Mouse (Mus musculus) limb, embryonic 10.5 days (tissue): ENCODE data around the gene Slc26a9. TPM values are rescaled to one million over a fixed set of nuclear protein-coding genes. Genes with fewer than 3 reads are reported as not detected.

Experiments used
- DNase-seq: peaks from one replicate; pipeline ENCODE4 v3.0.0-alpha.2; 2017; ENCODE audit warnings: low spot score
- H3K27ac ChIP-seq: fragments of 300-500 bp; sonication (generic); 2 replicates; pipeline ENCODE4 v1.5.1; 2016; ENCODE audit warnings: mild to moderate bottlenecking
- H3K27me3 ChIP-seq: fragments of 300-500 bp; sonication (generic); 2 replicates; pipeline ENCODE4 v1.6.1; 2016; ENCODE audit warnings: low read depth, mild to moderate bottlenecking; ENCODE audit not compliant: poor library complexity, severe bottlenecking
- H3K36me3 ChIP-seq: fragments of 300-500 bp; sonication (generic); 2 replicates; pipeline ENCODE4 v1.6.1; 2016; ENCODE audit warnings: mild to moderate bottlenecking, moderate library complexity
- H3K4me1 ChIP-seq: fragments of 300-500 bp; sonication (generic); 2 replicates; pipeline ENCODE4 v1.6.1; 2016
- H3K4me3 ChIP-seq: fragments of 300-500 bp; sonication (generic); 2 replicates; pipeline ENCODE4 v1.5.1; 2016; ENCODE audit warnings: mild to moderate bottlenecking, moderate library complexity
- H3K9me3 ChIP-seq: fragments of 300-500 bp; sonication (generic); replicated peaks from 2 replicates; pipeline ENCODE4 v1.6.1; 2016; ENCODE audit warnings: mild to moderate bottlenecking
- WGBS: fragments of 180-500 bp; shearing (Covaris S2); methylation state at CpG from one replicate; pipeline ENCODE4 v1.1.7; 2016; 5-methylcytosine and 5-hydroxymethylcytosine counted together
- polyA plus RNA-seq: library from polyadenylated mRNA; unstranded; fragments of >200 nt; fragmentation: Nextera tagmentation; extraction: Ambion mirVana; gene quantifications from 2 replicates; pipeline ENCODE4 v1.2.1, GENCODE M21; 2016

Gene Slc26a9
- polyA plus RNA-seq, 1 experiment from 2014 or later = not detected

DNA sequence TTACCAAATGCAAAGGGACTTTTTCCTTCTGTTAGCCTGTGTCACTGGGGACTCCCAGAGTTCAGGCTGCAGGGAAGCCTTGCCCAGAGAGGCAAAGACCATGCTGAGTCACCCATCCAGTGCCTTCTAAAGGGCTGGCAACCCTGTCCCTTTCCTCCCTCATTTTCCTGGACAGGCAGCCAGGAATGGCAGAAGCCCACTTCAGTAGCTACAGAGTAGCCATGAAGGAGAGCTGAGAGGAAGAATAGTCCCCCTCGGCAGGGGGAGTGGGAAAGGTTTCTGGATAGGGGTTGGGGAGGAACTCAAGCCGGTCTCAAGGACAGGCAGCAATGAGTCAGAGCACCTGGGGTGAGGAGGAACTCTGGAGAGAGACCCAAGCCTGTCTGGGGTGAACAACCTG, 3.9 kb downstream of the Slc26a9 start:
- 68% methylated on average over 2 of the region's 2 CpGs for WGBS
- DNase-seq = no peak
- Histone ChIP-seq H3K4me1 (0 out of 2 replicates have a peak, but pooled peaks cover 4% of the 10 kb centered on the region), H3K27ac (no peak overlapping the region), H3K4me3 (no peak overlapping the region), H3K9me3 (no peaks in the 10 kb centered on the region), H3K27me3 (no peaks in the 10 kb centered on the region), H3K36me3 (no peaks in the 10 kb centered on the region)

GRCm38 (mm10) chr1:131748636-131749035, 4.8 kb downstream of the Slc26a9 start:
- DNase-seq = no peak
- Histone ChIP-seq H3K9me3 (no peaks in the 10 kb centered on the region), H3K27me3 (no peaks in the 10 kb centered on the region), H3K36me3 (no peaks in the 10 kb centered on the region), H3K4me3 (no peak overlapping the region), H3K27ac (no peak overlapping the region), H3K4me1 (0 out of 2 replicates have a peak, but pooled peaks cover 4% of the 10 kb centered on the region)
- WGBS = 81% methylated on average over 2 of the region's 2 CpGs

- no peak overlapping the region for H3K27ac ChIP-seq
- H3K4me3 ChIP-seq = no peak overlapping the region
- H3K9me3 ChIP-seq = no peaks in the 10 kb centered on the region
- DNase-seq = no peak
- H3K27me3 ChIP-seq = no peaks in the 10 kb centered on the region
- 74% methylated on average over 15 of the region's 15 CpGs for WGBS
- H3K36me3 ChIP-seq = no peaks in the 10 kb centered on the region
- H3K4me1 ChIP-seq = 0 out of 2 replicates have a peak, but pooled peaks cover 4% of the 10 kb centered on the region
Measured at GRCm38 (mm10) chr1:131749706-131750545, 6.1 kb downstream of the Slc26a9 start.

- WGBS = 82% methylated on average over 3 of the region's 3 CpGs
- Histone ChIP-seq H3K9me3 (no peaks in the 10 kb centered on the region), H3K27me3 (no peaks in the 10 kb centered on the region), H3K36me3 (no peaks in the 10 kb centered on the region), H3K4me3 (no peak overlapping the region), H3K27ac (no peak overlapping the region), H3K4me1 (0 out of 2 replicates have a peak, but pooled peaks cover 4% of the 10 kb centered on the region)
- DNase-seq = no peak
Measured at GRCm38 (mm10) chr1:131751181-131751890, 7.5 kb downstream of the Slc26a9 start.

DNA sequence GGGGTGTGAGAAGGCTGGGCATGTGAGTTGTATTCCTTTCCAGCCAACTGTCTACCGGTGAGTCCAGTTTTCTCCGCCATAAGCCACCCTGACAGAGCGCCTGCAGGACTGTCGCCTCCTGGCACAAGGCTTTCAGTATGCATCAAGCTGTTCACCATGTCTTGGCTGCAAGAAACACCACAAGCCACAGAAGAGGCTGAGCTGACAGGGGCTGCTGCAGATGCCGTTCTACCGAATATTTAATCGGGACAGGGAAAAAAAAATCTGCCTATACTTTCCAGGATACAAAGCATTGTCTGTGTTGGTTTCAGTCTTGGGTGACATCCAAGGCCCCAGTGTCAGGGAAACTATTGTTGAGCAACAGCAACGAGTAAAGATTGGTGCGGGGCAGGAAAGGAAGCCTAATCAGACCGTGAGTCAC, 8.1 kb downstream of the Slc26a9 start:
- no peak for DNase-seq
- Histone ChIP-seq H3K9me3 (no peaks in the 10 kb centered on the region), H3K27me3 (no peaks in the 10 kb centered on the region), H3K36me3 (no peaks in the 10 kb centered on the region), H3K27ac (no peak overlapping the region), H3K4me1 (0 out of 2 replicates have a peak, but pooled peaks cover 4% of the 10 kb centered on the region), H3K4me3 (no peak overlapping the region)
- WGBS = 88% methylated on average over 10 of the region's 10 CpGs

DNA sequence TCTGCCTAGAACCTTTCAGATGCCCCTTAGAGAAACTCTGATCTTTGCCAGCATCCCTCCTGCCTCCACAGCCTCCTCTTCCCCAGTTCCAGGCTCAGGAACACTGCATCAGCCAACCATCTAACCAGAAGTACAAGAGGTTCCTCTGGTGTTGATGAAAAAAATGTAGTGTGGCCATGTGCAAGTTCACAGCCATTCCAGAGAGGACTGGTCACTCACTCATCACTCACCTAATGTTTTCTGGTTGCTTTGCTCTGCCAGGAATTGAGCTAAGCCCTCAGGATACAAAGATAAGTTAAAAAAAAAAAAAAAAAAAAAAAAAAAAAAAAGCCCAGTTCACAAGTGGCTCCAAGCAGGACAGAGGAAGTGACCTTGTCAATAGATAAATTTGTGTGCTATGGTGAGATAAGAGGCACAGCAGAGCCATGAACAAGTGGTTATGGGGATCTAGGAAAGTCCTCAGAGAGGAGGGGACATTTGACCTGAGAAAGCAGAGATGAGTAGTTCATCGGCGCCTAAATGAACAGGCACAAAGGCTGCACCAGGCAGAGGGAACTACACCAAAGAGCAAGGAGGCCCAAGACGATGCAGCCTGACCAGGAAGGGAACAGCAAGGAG, 10.5 kb downstream of the Slc26a9 start:
- 78% methylated on average over 3 of the region's 3 CpGs for WGBS
- Histone ChIP-seq H3K27ac (no peak overlapping the region), H3K9me3 (no peaks in the 10 kb centered on the region), H3K4me3 (no peak overlapping the region), H3K4me1 (no peaks in the 10 kb centered on the region), H3K36me3 (no peaks in the 10 kb centered on the region), H3K27me3 (no peaks in the 10 kb centered on the region)
- DNase-seq = no peak

GRCm38 (mm10) chr1:131754916-131755315, 11.1 kb downstream of the Slc26a9 start:
- Histone ChIP-seq H3K4me1 (no peaks in the 10 kb centered on the region), H3K27me3 (no peaks in the 10 kb centered on the region), H3K27ac (no peak overlapping the region), H3K36me3 (no peaks in the 10 kb centered on the region), H3K4me3 (no peak overlapping the region), H3K9me3 (no peaks in the 10 kb centered on the region)
- 90% methylated on average over 4 of the region's 4 CpGs for WGBS
- DNase-seq = no peak

DNA sequence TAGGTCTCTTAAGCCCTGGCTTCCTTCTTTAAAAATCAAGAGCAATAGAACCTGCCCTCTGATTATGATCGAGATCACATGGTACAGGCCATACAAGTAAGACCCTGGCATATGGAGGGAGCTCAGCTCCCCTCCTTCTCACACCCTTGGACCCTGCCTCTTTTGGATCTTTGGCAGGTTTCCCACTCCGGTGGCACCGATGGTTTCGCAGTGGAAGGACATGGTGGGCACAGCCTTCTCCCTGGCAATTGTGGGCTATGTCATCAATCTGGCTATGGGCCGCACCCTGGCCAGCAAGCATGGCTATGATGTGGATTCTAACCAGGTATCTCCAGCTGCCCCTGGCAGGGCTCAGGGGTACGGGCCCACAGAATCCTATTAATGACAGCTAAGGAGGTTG, 13.4 kb downstream of the Slc26a9 start:
- H3K36me3 ChIP-seq = no peaks in the 10 kb centered on the region
- H3K27ac ChIP-seq = no peak overlapping the region
- no peaks in the 10 kb centered on the region for H3K27me3 ChIP-seq
- DNase-seq = no peak
- no peaks in the 10 kb centered on the region for H3K4me1 ChIP-seq
- 91% methylated on average over 6 of the region's 6 CpGs for WGBS
- H3K9me3 ChIP-seq = no peaks in the 10 kb centered on the region
- no peak overlapping the region for H3K4me3 ChIP-seq

- 84% methylated on average over 7 of the region's 7 CpGs for WGBS
- H3K27ac ChIP-seq = no peak overlapping the region
- H3K9me3 ChIP-seq = no peaks in the 10 kb centered on the region
- H3K4me3 ChIP-seq = no peak overlapping the region
- H3K27me3 ChIP-seq = no peaks in the 10 kb centered on the region
- no peaks in the 10 kb centered on the region for H3K36me3 ChIP-seq
- H3K4me1 ChIP-seq = no peaks in the 10 kb centered on the region
- DNase-seq = no peak
Measured at GRCm38 (mm10) chr1:131758796-131759195, 15.0 kb downstream of the Slc26a9 start.

- 79% methylated on average over 9 of the region's 9 CpGs for WGBS
- no peak overlapping the region for H3K4me3 ChIP-seq
- no peaks in the 10 kb centered on the region for H3K4me1 ChIP-seq
- H3K27me3 ChIP-seq = no peaks in the 10 kb centered on the region
- no peaks in the 10 kb centered on the region for H3K36me3 ChIP-seq
- no peaks in the 10 kb centered on the region for H3K9me3 ChIP-seq
- no peak for DNase-seq
- H3K27ac ChIP-seq = no peak overlapping the region
Measured at GRCm38 (mm10) chr1:131759667-131760427, 16.0 kb downstream of the Slc26a9 start.

DNA sequence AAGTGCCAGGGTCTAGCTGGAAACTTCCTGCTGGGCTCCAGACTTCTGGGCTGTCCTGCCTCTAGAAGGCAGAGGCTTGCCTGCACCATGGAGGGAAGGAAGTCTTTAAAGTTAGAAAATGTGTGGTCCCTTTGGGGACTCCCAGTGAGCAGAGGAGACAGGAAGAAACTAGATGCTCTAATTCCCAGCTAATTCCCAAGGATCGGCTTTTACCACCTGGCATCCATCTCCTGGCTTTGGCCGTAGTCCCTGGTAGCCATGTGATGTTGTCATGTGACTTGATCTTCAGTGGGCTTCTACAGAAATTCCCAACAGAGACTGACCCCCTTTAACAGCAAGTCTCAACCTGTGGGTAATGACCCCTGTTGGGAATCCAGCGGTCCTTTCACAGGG, 16.6 kb downstream of the Slc26a9 start:
- H3K4me3 ChIP-seq = no peak overlapping the region
- H3K27ac ChIP-seq = no peak overlapping the region

GRCm38 (mm10) chr1:131761079-131761831, 17.4 kb downstream of the Slc26a9 start:
- DNase-seq = peak; percentile 25
- no peaks in the 10 kb centered on the region for H3K36me3 ChIP-seq
- no peaks in the 10 kb centered on the region for H3K27me3 ChIP-seq
- WGBS = 80% methylated on average over 13 of the region's 13 CpGs
- H3K4me3 ChIP-seq = no peak overlapping the region
- H3K9me3 ChIP-seq = no peaks in the 10 kb centered on the region
- H3K27ac ChIP-seq = no peak overlapping the region
- 0 out of 2 replicates have a peak, but pooled peaks cover 2% of the 10 kb centered on the region for H3K4me1 ChIP-seq

More for the DNA sequence above, 16.6 kb downstream of the Slc26a9 start:
- Histone ChIP-seq H3K4me1 (no peaks in the 10 kb centered on the region), H3K27me3 (no peaks in the 10 kb centered on the region), H3K36me3 (no peaks in the 10 kb centered on the region), H3K9me3 (no peaks in the 10 kb centered on the region)
- DNase-seq = no peak
- 90% methylated on average over 3 of the region's 3 CpGs for WGBS
